Mouse (Mus musculus): ENCODE data around the gene Bcl9. TPM values are rescaled to one million over a fixed set of nuclear protein-coding genes. Genes with fewer than 3 reads are reported as not detected.

Bcl9 gene
- 6.5 TPM for polyA plus RNA-seq (2017; shearing (Covaris generic))

GRCm38 (mm10) chr3:97297553-97298432, at the start of gene Bcl9:
Gene Bcl9 (minus strand): TSS chr3:97297917.

GRCm38 (mm10) chr3:97158611-97159508, 138.9 kb downstream of the Bcl9 start, which contains the start of gene Acp6:
Gene Acp6 (plus strand): TSS chr3:97158777.

Other genes starting within 250 kb of the Bcl9 start
- 58.2 TPM for gene Acp6, start 139.1 kb downstream of the Bcl9 start, polyA plus RNA-seq (2017; shearing (Covaris generic))
- gene Olfr1402, start 124.1 kb upstream of the Bcl9 start, polyA plus RNA-seq (2017; shearing (Covaris generic)): not detected

Data from effector memory CD4-positive, alpha-beta T cell, adult 5 months (primary cell).